Mouse (Mus musculus) midbrain, embryonic 16.5 days (tissue): ENCODE measurements around the gene Bola3. TPM values are rescaled to one million over a fixed set of nuclear protein-coding genes. Genes with fewer than 3 reads are reported as not detected.

Experiments
- ATAC-seq: fragments of 200-750 bp; cut with Nextera tagmentation; 2 replicates; pipeline ENCODE4 v1.8.0; 2017; ENCODE audit warnings: moderate TSS enrichment
- H3K27ac ChIP-seq: fragments of 300-500 bp; sonication (generic); 2 replicates; pipeline ENCODE4 v1.5.1; 2014; ENCODE audit warnings: mild to moderate bottlenecking, low read length, mixed read lengths
- H3K27me3 ChIP-seq: fragments of 300-500 bp; sonication (generic); 2 replicates; pipeline ENCODE4 v1.6.1; 2014; ENCODE audit warnings: low read depth, low read length, mixed read lengths; ENCODE audit not compliant: control insufficient read depth, insufficient read depth
- H3K36me3 ChIP-seq: fragments of 300-500 bp; sonication (generic); 2 replicates; pipeline ENCODE4 v1.6.1; 2014; ENCODE audit warnings: mild to moderate bottlenecking, low read length, moderate library complexity, mixed read lengths; ENCODE audit not compliant: control insufficient read depth, insufficient read depth
- H3K4me1 ChIP-seq: fragments of 300-500 bp; sonication (generic); 2 replicates; pipeline ENCODE4 v1.6.1; 2014; ENCODE audit warnings: mild to moderate bottlenecking, low read length, mixed read lengths; ENCODE audit not compliant: control insufficient read depth, insufficient read depth
- H3K4me2 ChIP-seq: fragments of 300-500 bp; sonication (generic); 2 replicates; pipeline ENCODE4 v1.6.1; 2014; ENCODE audit warnings: mild to moderate bottlenecking, low read length, mixed read lengths
- H3K4me3 ChIP-seq: fragments of 300-500 bp; sonication (generic); 2 replicates; pipeline ENCODE4 v1.5.1; 2014; ENCODE audit warnings: low read depth, mild to moderate bottlenecking, low read length, moderate library complexity, mixed read lengths
- H3K9ac ChIP-seq: fragments of 300-500 bp; sonication (generic); 2 replicates; pipeline ENCODE4 v1.6.1; 2014; ENCODE audit warnings: low read depth, low read length, mixed read lengths
- H3K9me3 ChIP-seq: fragments of 300-500 bp; sonication (generic); replicated peaks from 2 replicates; pipeline ENCODE4 v1.6.1; 2014; ENCODE audit warnings: mild to moderate bottlenecking, low read length, mixed read lengths; ENCODE audit not compliant: control insufficient read depth, poor library complexity, severe bottlenecking
- WGBS: fragments of 180-500 bp; shearing (Covaris S2); extraction: QIAGEN DNeasy Blood & Tissue Kit; methylation state at CpG from one replicate; pipeline ENCODE4 v1.1.7; 2014; 5-methylcytosine and 5-hydroxymethylcytosine counted together
- polyA plus RNA-seq: library from polyadenylated mRNA; unstranded; fragments of >200 nt; fragmentation: Nextera tagmentation; extraction: Ambion mirVana; gene quantifications from 2 replicates; pipeline ENCODE4 v1.2.1, GENCODE M21; 2015

Bola3 gene
- polyA plus RNA-seq, 1 experiment from 2014 or later = 50.0 TPM

DNA sequence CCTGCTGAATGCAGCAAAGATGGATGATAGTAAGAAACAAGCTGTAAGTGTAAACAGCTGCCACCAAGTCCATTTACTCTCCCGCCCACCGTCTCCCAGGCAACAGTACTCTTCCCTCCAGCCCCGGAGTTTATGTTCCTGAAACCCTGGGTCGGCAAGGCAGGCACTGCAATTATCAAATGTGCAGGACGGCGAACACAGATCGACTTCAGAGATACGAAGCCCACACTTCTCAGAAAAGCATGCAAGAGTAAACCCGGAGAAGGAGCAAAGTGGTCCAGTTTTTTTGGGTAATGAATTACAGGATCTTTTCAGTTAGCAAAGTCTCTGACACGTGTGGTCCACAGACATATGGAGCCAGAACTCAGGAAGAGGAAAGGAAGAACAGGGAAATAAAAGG is 32.9 kb upstream of the Bola3 start:
- H3K4me2 ChIP-seq = peak overlapping the region; percentile 63
- no peaks in the 10 kb centered on the region for H3K27me3 ChIP-seq
- H3K9ac ChIP-seq = no peak overlapping the region
- ATAC-seq = no peak
- H3K27ac ChIP-seq = no peak overlapping the region
- no peaks in the 10 kb centered on the region for H3K9me3 ChIP-seq
- H3K4me3 ChIP-seq = peak overlapping the region; percentile 83
- H3K4me1 ChIP-seq = peaks cover 14% of the 10 kb centered on the region
- peaks cover under 1% of the 10 kb centered on the region; the same call in 1 of the 2 replicates for H3K36me3 ChIP-seq
- WGBS = 3% methylated on average over 10 of the region's 10 CpGs

GRCm38 (mm10) chr6:83317108-83317741 is 31.7 kb upstream of the Bola3 start:
- peak overlapping the region; percentile 83 for H3K4me3 ChIP-seq
- WGBS = under 1% methylated on average over 50 of the region's 52 CpGs
- H3K27ac ChIP-seq = peak overlapping the region; percentile 81
- no peaks in the 10 kb centered on the region for H3K27me3 ChIP-seq
- peak overlapping the region; percentile 83 for H3K9ac ChIP-seq
- peak; percentile 99 for ATAC-seq
- no peaks in the 10 kb centered on the region for H3K36me3 ChIP-seq
- H3K4me2 ChIP-seq = peak overlapping the region; percentile 63
- no peaks in the 10 kb centered on the region for H3K9me3 ChIP-seq
- peaks cover 14% of the 10 kb centered on the region for H3K4me1 ChIP-seq

- Histone ChIP-seq H3K36me3 (no peaks in the 10 kb centered on the region), H3K27ac (no peak overlapping the region), H3K27me3 (no peaks in the 10 kb centered on the region), H3K4me1 (peaks cover 12% of the 10 kb centered on the region), H3K9ac (no peak overlapping the region), H3K4me2 (no peak overlapping the region), H3K9me3 (no peaks in the 10 kb centered on the region), H3K4me3 (no peak overlapping the region)
- no peak for ATAC-seq
- WGBS = 68% methylated on average over 1 of the region's 1 CpGs
Measured at GRCm38 (mm10) chr6:83321927-83322326, 27.0 kb upstream of the Bola3 start.

DNA sequence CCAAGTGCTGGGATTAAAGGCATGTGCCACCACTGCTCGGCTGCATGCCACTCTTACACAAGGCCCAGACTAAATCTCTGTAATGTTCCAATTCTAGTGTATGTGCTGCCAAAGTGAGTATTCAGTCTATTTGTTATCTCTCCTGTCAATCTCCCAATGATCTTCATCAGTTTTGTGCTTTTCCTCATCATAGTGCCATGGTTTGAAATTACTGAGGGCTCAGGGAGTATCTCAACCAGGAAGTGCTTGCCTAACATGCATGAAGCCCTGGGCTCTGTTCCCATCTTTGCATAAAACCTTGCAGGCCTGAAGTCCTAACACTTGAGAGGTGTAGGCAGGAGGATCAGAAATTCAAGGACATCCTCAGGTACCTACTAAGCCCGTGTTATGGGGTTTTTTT is 26.2 kb upstream of the Bola3 start:
- no peak overlapping the region for H3K4me2 ChIP-seq
- no peak for ATAC-seq
- H3K27me3 ChIP-seq = no peaks in the 10 kb centered on the region
- H3K9me3 ChIP-seq = no peaks in the 10 kb centered on the region
- no peaks in the 10 kb centered on the region for H3K36me3 ChIP-seq
- H3K27ac ChIP-seq = no peak overlapping the region
- H3K4me1 ChIP-seq = peaks cover 15% of the 10 kb centered on the region
- no peak overlapping the region for H3K9ac ChIP-seq
- H3K4me3 ChIP-seq = no peak overlapping the region
- 61% methylated on average over 2 of the region's 2 CpGs for WGBS

DNA sequence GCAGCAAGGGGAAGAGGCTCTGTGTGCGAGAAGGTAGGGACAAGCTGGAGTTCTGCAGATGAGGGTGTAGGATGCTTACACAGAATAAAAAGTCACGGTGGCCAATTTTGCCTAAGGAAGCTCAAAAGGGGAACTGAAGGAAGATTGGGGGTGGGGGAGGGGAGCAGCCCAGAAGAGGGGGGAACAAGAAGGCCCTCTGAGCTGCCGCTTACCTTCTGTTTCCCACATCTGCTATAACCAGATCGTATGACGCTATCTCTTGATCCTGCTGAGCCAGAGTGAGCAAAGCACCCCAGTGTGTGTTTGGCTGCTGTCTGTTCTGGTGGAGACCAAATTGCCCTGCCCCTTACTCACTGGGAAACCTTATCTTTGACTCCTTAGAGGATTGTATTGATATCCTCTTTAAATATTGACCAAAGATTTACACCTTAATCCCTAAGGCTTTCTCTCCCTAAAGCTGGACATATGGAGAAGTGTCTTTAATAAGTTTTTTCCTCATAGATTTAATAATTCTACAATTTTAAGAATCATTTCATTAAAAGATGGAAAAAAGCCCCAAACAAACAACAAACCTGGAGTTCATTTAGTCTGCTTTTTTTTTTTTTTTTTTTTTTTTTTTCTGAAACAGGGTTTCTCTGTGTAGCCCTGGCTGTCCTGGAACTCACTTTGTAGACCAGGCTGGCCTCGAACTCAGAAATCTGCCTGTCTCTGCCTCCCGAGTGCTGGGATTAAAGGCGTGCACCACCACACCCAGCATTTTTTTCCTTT is 25.1 kb upstream of the Bola3 start:
- H3K27me3 ChIP-seq = no peaks in the 10 kb centered on the region
- H3K9ac ChIP-seq = no peak overlapping the region
- no peaks in the 10 kb centered on the region for H3K36me3 ChIP-seq
- ATAC-seq = no peak
- WGBS = 74% methylated on average over 8 of the region's 8 CpGs
- no peak overlapping the region for H3K4me3 ChIP-seq
- H3K27ac ChIP-seq = no peak overlapping the region
- no peak overlapping the region for H3K4me2 ChIP-seq
- H3K4me1 ChIP-seq = peaks cover 16% of the 10 kb centered on the region
- H3K9me3 ChIP-seq = no peaks in the 10 kb centered on the region

- ATAC-seq = peak; percentile 99
- Histone ChIP-seq H3K9me3 (no peaks in the 10 kb centered on the region), H3K9ac (peak within 1 kb of the TSS; percentile 97), H3K4me1 (peaks cover 16% of the 10 kb centered on the region), H3K4me3 (peak within 1 kb of the TSS; percentile 96), H3K27me3 (no peaks in the 10 kb centered on the region), H3K27ac (peak within 1 kb of the TSS; percentile 87), H3K4me2 (peak within 1 kb of the TSS; percentile 84), H3K36me3 (peaks cover 3% of the 10 kb centered on the region; the same call in 1 of the 2 replicates)
- WGBS = 2% methylated on average over 62 of the region's 65 CpGs
Measured at GRCm38 (mm10) chr6:83325525-83326393, 23.2 kb upstream of the Bola3 start, which contains the start of the genes Mthfd2 and Mob1a. Gene Mthfd2 (minus strand): TSS chr6:83325908. Gene Mob1a (plus strand): TSS chr6:83326016.

DNA sequence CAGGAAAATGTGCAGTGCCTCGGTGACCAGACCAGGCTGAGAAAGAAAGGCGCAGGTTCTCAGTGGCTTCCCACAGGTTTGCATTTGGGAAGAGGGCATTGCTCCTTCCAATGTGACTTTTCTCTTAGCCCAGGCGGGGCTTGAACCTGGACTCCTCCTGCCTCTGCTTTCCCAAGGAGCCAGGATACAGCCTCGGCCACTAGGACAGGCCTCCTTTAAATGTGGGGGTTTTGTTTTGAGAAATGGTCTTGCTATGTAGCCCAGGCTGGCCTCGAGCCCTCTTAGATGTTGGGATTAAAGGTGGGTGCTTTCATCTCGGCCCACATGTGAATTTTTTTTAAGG is 22.6 kb upstream of the Bola3 start:
- Histone ChIP-seq H3K4me1 (peaks cover 16% of the 10 kb centered on the region), H3K27ac (peak overlapping the region; percentile 87), H3K9me3 (no peaks in the 10 kb centered on the region), H3K9ac (peak overlapping the region; percentile 97), H3K27me3 (no peaks in the 10 kb centered on the region), H3K4me3 (peak overlapping the region; percentile 96), H3K4me2 (peak overlapping the region; percentile 84), H3K36me3 (peaks cover 6% of the 10 kb centered on the region; the same call in 1 of the 2 replicates)
- 6% methylated on average over 6 of the region's 6 CpGs for WGBS
- no peak; the same call in 1 of the 2 replicates for ATAC-seq

DNA sequence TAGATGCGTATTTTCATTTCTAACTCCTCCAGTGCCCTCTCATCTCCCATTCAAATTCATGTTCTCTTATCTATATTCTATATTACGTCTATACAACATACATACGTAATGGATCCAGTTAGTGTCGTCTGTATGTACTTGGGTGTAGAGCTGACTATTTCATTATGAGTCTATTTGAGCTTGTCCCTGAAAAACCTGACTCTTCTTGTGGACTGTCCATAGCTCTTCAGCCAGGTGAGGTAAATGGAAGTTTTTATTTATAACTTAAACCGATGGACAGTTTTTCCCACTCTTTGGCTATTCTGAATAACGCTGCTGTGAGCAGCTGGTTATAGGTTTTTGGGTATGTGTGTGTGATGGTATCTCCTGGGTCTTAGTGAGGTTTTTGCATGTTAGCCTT is 22.2 kb upstream of the Bola3 start:
- no peak for ATAC-seq
- peak overlapping the region; percentile 96 for H3K4me3 ChIP-seq
- peak overlapping the region; percentile 97 for H3K9ac ChIP-seq
- H3K4me1 ChIP-seq = peaks cover 16% of the 10 kb centered on the region
- H3K27me3 ChIP-seq = no peaks in the 10 kb centered on the region
- peak overlapping the region; percentile 84 for H3K4me2 ChIP-seq
- no peak overlapping the region for H3K27ac ChIP-seq
- H3K9me3 ChIP-seq = no peaks in the 10 kb centered on the region
- H3K36me3 ChIP-seq = peaks cover 10% of the 10 kb centered on the region
- 62% methylated on average over 6 of the region's 6 CpGs for WGBS
